Mouse (Mus musculus) C2C12 (cell line): ENCODE measurements at regions not wholly inside any gene's neighbourhood (a gene's known extent, or its start where the extent isn't known, plus 50 kb on each side); places are given as distances from the start of the nearest gene placed in this dataset.

Source experiments
- H3K27me3 ChIP-seq: one replicate; pipeline ENCODE4 v1.6.1; 2011; ENCODE audit not compliant: control insufficient read depth, insufficient read depth, insufficient read length
- H3K36me3 ChIP-seq: one replicate; pipeline ENCODE4 v1.6.1; 2011; ENCODE audit not compliant: control insufficient read depth, insufficient read depth
- H3K4me3 ChIP-seq: one replicate; pipeline ENCODE4 v1.5.1; 2011; ENCODE audit warnings: mild to moderate bottlenecking, control low read depth; ENCODE audit not compliant: poor library complexity, insufficient read depth, severe bottlenecking
- H3K79me2 ChIP-seq: one replicate; pipeline ENCODE4 v1.6.1; 2011; ENCODE audit not compliant: control insufficient read depth, insufficient read depth
- H3K79me3 ChIP-seq: one replicate; pipeline ENCODE4 v1.6.1; 2011; ENCODE audit warnings: low read depth, control low read depth
- H3ac ChIP-seq: one replicate; pipeline ENCODE3; 2011; ENCODE audit warnings: low read depth; ENCODE audit not compliant: control insufficient read depth, insufficient read length
- CEBPB ChIP-seq: IDR thresholded peaks from one replicate; pipeline ENCODE4 v1.6.1; 2011; ENCODE audit warnings: low read depth, mild to moderate bottlenecking, control low read depth, moderate library complexity
- CTCF ChIP-seq: IDR thresholded peaks from one replicate; pipeline ENCODE4 v1.5.1; 2011; ENCODE audit not compliant: control insufficient read depth, insufficient read depth, insufficient read length
- FOSL1 ChIP-seq: IDR thresholded peaks from one replicate; pipeline ENCODE4 v1.8.0; 2011; ENCODE audit warnings: mild to moderate bottlenecking, low read length; ENCODE audit not compliant: poor library complexity, insufficient read depth, severe bottlenecking
- MAX ChIP-seq: IDR thresholded peaks from one replicate; pipeline ENCODE4 v1.6.1; 2011; ENCODE audit warnings: mild to moderate bottlenecking, control low read depth
- MYOD1 ChIP-seq: IDR thresholded peaks from one replicate; pipeline ENCODE4 v1.6.1; 2011; ENCODE audit warnings: low read depth; ENCODE audit not compliant: control insufficient read depth, insufficient read length
- MYOG ChIP-seq: IDR thresholded peaks from one replicate; pipeline ENCODE4 v1.6.1; 2011; ENCODE audit not compliant: control insufficient read depth, insufficient read length; ENCODE audit errors: extremely low read depth
- USF1 ChIP-seq: IDR thresholded peaks from one replicate; pipeline ENCODE4 v1.6.1; 2011; ENCODE audit warnings: low read depth, mild to moderate bottlenecking, control low read depth, moderate library complexity

DNA sequence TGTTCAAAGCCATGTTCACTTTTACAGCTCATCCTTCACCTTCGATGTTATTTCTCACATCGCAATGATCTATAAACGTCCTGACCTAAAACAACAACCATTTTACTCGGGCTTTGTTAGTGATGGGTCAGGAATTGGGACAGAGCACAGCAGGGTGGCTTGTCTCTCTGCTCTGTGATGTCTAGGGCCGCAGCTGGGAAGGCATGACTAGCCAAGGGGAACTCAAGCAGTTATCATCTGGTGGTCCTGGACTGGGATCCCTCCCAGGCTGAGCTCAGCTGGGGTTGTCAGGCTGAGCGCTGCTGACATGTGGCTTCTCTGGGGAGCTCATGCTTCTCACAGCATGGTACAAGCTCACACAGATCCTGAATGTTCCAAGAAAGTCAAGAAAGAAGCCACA lies 372.8 kb upstream of the Nrp1 start:
- Histone ChIP-seq H3K4me3 (no peak overlapping the region), H3ac (no peak overlapping the region), H3K79me2 (no peaks in the 10 kb centered on the region), H3K36me3 (no peaks in the 10 kb centered on the region), H3K27me3 (no peaks in the 10 kb centered on the region), H3K79me3 (no peaks in the 10 kb centered on the region)
- TF ChIP-seq MYOG (no peak), FOSL1 (no peak), USF1 (no peak), CTCF (no peak), CEBPB (no peak), MAX (no peak)

DNA sequence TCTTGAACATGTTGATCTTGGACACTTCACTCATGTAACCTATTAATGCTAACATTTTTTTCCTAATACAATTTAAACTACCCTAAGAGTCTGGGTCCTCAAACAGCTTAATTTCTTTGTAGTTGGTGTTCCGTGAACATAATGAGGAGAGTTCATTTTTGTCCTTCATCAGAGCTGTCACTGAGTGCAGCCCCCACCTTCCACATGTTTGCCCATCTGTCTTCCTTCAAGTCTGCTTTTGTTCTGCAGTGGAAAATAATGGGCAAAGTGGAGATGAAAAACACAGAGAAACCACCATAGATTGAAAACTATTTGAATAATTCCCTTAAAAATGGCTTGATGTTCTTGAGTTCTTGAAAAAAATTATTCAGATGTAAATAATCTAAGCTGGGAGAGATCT lies 369.5 kb upstream of the Nrp1 start:
- Histone ChIP-seq H3K36me3 (no peaks in the 10 kb centered on the region), H3ac (no peak overlapping the region), H3K79me3 (no peaks in the 10 kb centered on the region), H3K27me3 (no peaks in the 10 kb centered on the region), H3K4me3 (no peak overlapping the region), H3K79me2 (no peaks in the 10 kb centered on the region)
- TF ChIP-seq FOSL1 (no peak), CTCF (no peak)

DNA sequence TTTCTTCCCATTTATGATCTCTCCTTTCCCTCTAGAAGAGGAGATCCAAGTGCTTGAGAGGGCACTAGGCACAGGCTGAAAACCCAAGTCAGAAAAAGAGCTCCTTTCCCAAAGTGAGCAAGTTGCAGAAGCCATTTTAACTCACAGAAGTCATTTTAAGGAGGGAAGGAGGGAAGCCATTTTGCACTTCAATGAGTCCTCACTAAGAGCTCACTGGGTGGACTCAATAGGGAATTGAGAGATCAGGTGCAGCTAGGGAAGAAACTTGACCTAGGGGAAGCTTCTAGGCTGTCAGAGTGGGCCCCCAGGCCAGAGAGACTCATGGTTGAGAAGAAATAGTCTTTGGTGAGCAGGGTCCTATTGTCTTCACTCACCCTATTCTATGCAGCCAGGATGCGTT lies 363.5 kb upstream of the Nrp1 start:
- no peaks in the 10 kb centered on the region for H3K79me2 ChIP-seq
- H3K27me3 ChIP-seq, result no peaks in the 10 kb centered on the region
- TF ChIP-seq FOSL1 (no peak), CEBPB (no peak), CTCF (no peak), MYOG (no peak), USF1 (no peak), MYOD1 (no peak), MAX (no peak)
- H3K4me3 ChIP-seq, result no peak overlapping the region
- no peaks in the 10 kb centered on the region for H3K79me3 ChIP-seq
- no peak overlapping the region for H3ac ChIP-seq
- H3K36me3 ChIP-seq, result no peaks in the 10 kb centered on the region

DNA sequence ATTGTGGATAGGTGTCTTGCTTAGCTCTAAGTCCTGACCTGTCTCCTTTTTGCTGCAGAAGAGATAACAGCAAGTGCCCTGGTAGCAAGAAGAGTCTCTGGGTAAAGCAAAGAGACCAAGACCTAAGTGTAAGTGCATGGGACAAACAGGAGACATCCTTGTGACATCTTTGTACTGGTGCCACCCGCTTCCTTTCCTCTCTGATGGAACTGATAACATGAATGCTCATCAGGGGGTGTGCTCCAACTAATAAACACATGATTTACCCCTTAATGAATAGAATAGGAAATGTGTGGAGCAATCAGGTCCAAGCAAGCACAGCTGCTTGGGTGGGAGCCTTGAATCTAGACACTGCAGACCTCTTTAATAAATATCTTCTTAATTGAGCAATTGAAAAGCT lies 362.9 kb upstream of the Nrp1 start:
- Histone ChIP-seq H3K4me3 (no peak overlapping the region), H3K36me3 (no peaks in the 10 kb centered on the region), H3K27me3 (no peaks in the 10 kb centered on the region), H3K79me2 (no peaks in the 10 kb centered on the region), H3K79me3 (no peaks in the 10 kb centered on the region), H3ac (no peak overlapping the region)
- no peak for TF ChIP-seq FOSL1
- TF ChIP-seq MYOG, result no peak
- TF ChIP-seq MYOD1, result no peak
- no peak for TF ChIP-seq MAX
- no peak for TF ChIP-seq CEBPB
- TF ChIP-seq CTCF, result no peak
- TF ChIP-seq USF1, result no peak

DNA sequence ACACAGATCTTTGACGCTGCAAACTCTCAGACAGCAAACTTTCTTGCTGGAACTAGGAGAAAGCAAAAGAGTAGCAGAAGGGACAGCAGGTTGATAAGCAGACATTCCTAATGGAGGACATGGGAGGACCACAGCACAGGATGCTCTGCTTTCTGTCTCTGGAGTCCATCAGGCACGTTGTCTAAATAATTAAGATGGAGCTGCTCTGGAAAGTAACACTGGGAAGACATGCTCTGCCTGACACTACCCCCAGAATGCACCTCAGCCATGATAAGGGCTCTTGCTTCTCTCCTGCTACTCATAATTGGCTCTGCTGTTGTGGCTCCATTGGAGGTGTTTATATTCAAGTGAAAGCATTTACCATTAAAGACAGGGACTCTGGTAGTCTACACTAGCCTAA lies 356.0 kb upstream of the Nrp1 start:
- TF ChIP-seq USF1 (no peak), MAX (no peak), MYOD1 (no peak), CEBPB (no peak), MYOG (no peak), CTCF (no peak), FOSL1 (no peak)
- no peaks in the 10 kb centered on the region for H3K79me3 ChIP-seq
- H3K79me2 ChIP-seq, result no peaks in the 10 kb centered on the region
- no peak overlapping the region for H3ac ChIP-seq
- no peak overlapping the region for H3K4me3 ChIP-seq
- H3K36me3 ChIP-seq, result no peaks in the 10 kb centered on the region
- H3K27me3 ChIP-seq, result no peaks in the 10 kb centered on the region

DNA sequence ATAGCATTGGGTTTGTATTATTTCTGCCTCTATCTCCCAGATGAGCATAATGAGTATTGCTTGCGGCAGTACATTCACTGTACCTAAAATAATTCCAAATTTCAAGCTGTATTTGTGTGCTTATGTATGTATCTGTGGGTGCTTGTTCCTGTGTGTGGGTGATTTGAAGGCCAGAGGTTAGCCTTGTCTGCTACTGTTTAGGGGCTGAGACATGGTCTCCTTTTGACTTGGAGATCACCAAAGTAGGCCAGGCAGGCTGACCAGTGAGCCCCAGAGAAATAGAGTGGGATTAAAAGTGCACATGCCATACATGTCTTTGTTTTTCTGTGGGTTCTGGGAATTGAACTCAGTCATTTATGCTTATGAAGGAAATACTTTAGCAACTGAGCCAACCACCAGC lies 355.6 kb upstream of the Nrp1 start:
- Histone ChIP-seq H3K27me3 (no peaks in the 10 kb centered on the region), H3ac (no peak overlapping the region), H3K79me2 (no peaks in the 10 kb centered on the region), H3K36me3 (no peaks in the 10 kb centered on the region), H3K79me3 (no peaks in the 10 kb centered on the region), H3K4me3 (no peak overlapping the region)
- TF ChIP-seq MYOD1, result no peak
- TF ChIP-seq MAX, result no peak
- TF ChIP-seq CTCF, result no peak
- no peak for TF ChIP-seq FOSL1
- TF ChIP-seq USF1, result no peak
- no peak for TF ChIP-seq MYOG
- TF ChIP-seq CEBPB, result no peak
